ENCODE assay signal across 19 mouse cellular contexts in genomic region chr17:5198252-5198651, GRCm38 (mm10).
DNase-seq lines count a peak whose midpoint lies in the region; ATAC-seq lines count a peak whose summit lies in the region.
"Had no signal": no experiment of that assay in that cellular context is flagged by ENCODE, and none has a peak within 500 bp of the region (broad histone marks: within the 10 kb centered on the region; RNA-seq: fewer than 3 reads in every experiment).

No protein-coding gene starts in this region.

- WGBS in hindbrain, embryonic 13.5 days = 74% methylated on average over 6 of the region's 6 CpGs
- 74% methylated on average over 6 of the region's 6 CpGs for WGBS in hindbrain, embryonic 14.5 days
- 74% methylated on average over 6 of the region's 6 CpGs for WGBS in liver, embryonic 12.5 days (ENCODE audit: insufficient replicate concordance)
- WGBS in liver, embryonic 11.5 days = 73% methylated on average over 6 of the region's 6 CpGs
- 69% methylated on average over 6 of the region's 6 CpGs for WGBS in liver, embryonic 13.5 days (ENCODE audit: insufficient replicate concordance)
- 51% methylated on average over 6 of the region's 6 CpGs for WGBS in stomach, embryonic 15.5 days
- 78% methylated on average over 6 of the region's 6 CpGs for WGBS in midbrain, embryonic 14.5 days

- H3K27ac ChIP-seq in hindbrain, embryonic 13.5 days = peak overlapping the region; percentile 61
- H3K27ac ChIP-seq in hindbrain, embryonic 14.5 days = no peak overlapping the region
- peak overlapping the region; percentile 55 for H3K27ac ChIP-seq in liver, embryonic 12.5 days
- no peak overlapping the region for H3K27ac ChIP-seq in liver, embryonic 11.5 days (ENCODE audit: low read depth, low read length)
- H3K27ac ChIP-seq in liver, embryonic 13.5 days = 0 out of 2 replicates have a peak overlapping the region, but pooled peaks have one; percentile 39
- H3K27ac ChIP-seq in stomach, embryonic 15.5 days = peak overlapping the region; percentile 83
- H3K27ac ChIP-seq in midbrain, embryonic 14.5 days (replicated peaks; ENCODE audit: low read depth, low read length) = no peak overlapping the region
- H3K27ac ChIP-seq: limb, embryonic 12.5 days; midbrain, embryonic 12.5 days had no signal

- H3K4me2 ChIP-seq in hindbrain, embryonic 13.5 days = no peak overlapping the region
- no peak overlapping the region for H3K4me2 ChIP-seq in hindbrain, embryonic 14.5 days (replicated peaks)
- no peak overlapping the region for H3K4me2 ChIP-seq in liver, embryonic 12.5 days
- H3K4me2 ChIP-seq in liver, embryonic 11.5 days = no peak overlapping the region
- no peak overlapping the region for H3K4me2 ChIP-seq in liver, embryonic 13.5 days
- no peak overlapping the region for H3K4me2 ChIP-seq in stomach, embryonic 15.5 days
- no peak overlapping the region for H3K4me2 ChIP-seq in midbrain, embryonic 14.5 days (ENCODE audit: low read length)
- H3K4me2 ChIP-seq: limb, embryonic 12.5 days; midbrain, embryonic 12.5 days had no signal

- DNase-seq in hindbrain, embryonic 14.5 days (ENCODE audit: low spot score) = no peak
- DNase-seq in liver, embryonic 11.5 days (ENCODE audit: low spot score) = no peak
- no peak for DNase-seq in liver, embryonic 13.5 days
- no peak for DNase-seq in midbrain, embryonic 14.5 days
- DNase-seq: adrenal gland, postnatal 25 days; cerebellum, adult 2 months; gastrocnemius, postnatal 25 days; heart, postnatal 14 days; kidney, adult 18-20 months; kidney, postnatal 10 days; layer of hippocampus, adult 9-11 months; right cerebral cortex, postnatal 4 days; thymus, adult 18-20 months had no signal

- peaks cover 57% of the 10 kb centered on the region for H3K4me1 ChIP-seq in hindbrain, embryonic 13.5 days (replicated peaks)
- peaks cover 31% of the 10 kb centered on the region for H3K4me1 ChIP-seq in hindbrain, embryonic 14.5 days (replicated peaks; ENCODE audit: control insufficient read depth, insufficient read depth, low read length)
- H3K4me1 ChIP-seq in liver, embryonic 12.5 days = peaks cover 74% of the 10 kb centered on the region
- peaks cover 24% of the 10 kb centered on the region for H3K4me1 ChIP-seq in liver, embryonic 11.5 days (replicated peaks; ENCODE audit: control insufficient read depth, insufficient read depth, low read length)
- H3K4me1 ChIP-seq in liver, embryonic 13.5 days (replicated peaks) = peaks cover 59% of the 10 kb centered on the region
- peaks cover 31% of the 10 kb centered on the region for H3K4me1 ChIP-seq in stomach, embryonic 15.5 days
- H3K4me1 ChIP-seq in midbrain, embryonic 14.5 days (ENCODE audit: control insufficient read depth, insufficient read depth, low read length) = peaks cover 17% of the 10 kb centered on the region

- ATAC-seq in hindbrain, embryonic 13.5 days (ENCODE audit: low FRiP score) = no peak
- ATAC-seq in hindbrain, embryonic 14.5 days (ENCODE audit: low FRiP score) = no peak
- no peak for ATAC-seq in liver, embryonic 12.5 days
- no peak for ATAC-seq in liver, embryonic 11.5 days (replicated peaks; ENCODE audit: low FRiP score)
- no peak for ATAC-seq in liver, embryonic 13.5 days (ENCODE audit: low read depth)
- ATAC-seq in stomach, embryonic 15.5 days (ENCODE audit: insufficient read depth, low FRiP score, low read depth) = peak; percentile 37; the same call in 1 of the 2 replicates
- no peak for ATAC-seq in midbrain, embryonic 14.5 days (ENCODE audit: low FRiP score, low TSS enrichment)

- no peaks in the 10 kb centered on the region for H3K36me3 ChIP-seq in hindbrain, embryonic 13.5 days
- no peaks in the 10 kb centered on the region for H3K36me3 ChIP-seq in hindbrain, embryonic 14.5 days (replicated peaks; ENCODE audit: control insufficient read depth, insufficient read depth)
- H3K36me3 ChIP-seq in liver, embryonic 12.5 days = no peaks in the 10 kb centered on the region
- no peaks in the 10 kb centered on the region for H3K36me3 ChIP-seq in liver, embryonic 11.5 days (ENCODE audit: control insufficient read depth, insufficient read depth, low read length)
- H3K36me3 ChIP-seq in liver, embryonic 13.5 days = no peaks in the 10 kb centered on the region
- no peaks in the 10 kb centered on the region for H3K36me3 ChIP-seq in stomach, embryonic 15.5 days
- H3K36me3 ChIP-seq in midbrain, embryonic 14.5 days (ENCODE audit: control insufficient read depth, insufficient read depth, low read length) = no peaks in the 10 kb centered on the region
- H3K36me3 ChIP-seq: limb, embryonic 12.5 days; midbrain, embryonic 12.5 days had no signal

- no peak overlapping the region for H3K9ac ChIP-seq in hindbrain, embryonic 13.5 days
- H3K9ac ChIP-seq in hindbrain, embryonic 14.5 days = no peak overlapping the region
- no peak overlapping the region for H3K9ac ChIP-seq in liver, embryonic 12.5 days
- no peak overlapping the region for H3K9ac ChIP-seq in liver, embryonic 11.5 days (ENCODE audit: low read depth, low read length)
- H3K9ac ChIP-seq in liver, embryonic 13.5 days = no peak overlapping the region
- H3K9ac ChIP-seq in stomach, embryonic 15.5 days = no peak overlapping the region
- no peak overlapping the region for H3K9ac ChIP-seq in midbrain, embryonic 14.5 days (replicated peaks; ENCODE audit: low read length)
- H3K9ac ChIP-seq: limb, embryonic 12.5 days; midbrain, embryonic 12.5 days had no signal

- no peaks in the 10 kb centered on the region for H3K9me3 ChIP-seq in hindbrain, embryonic 13.5 days
- no peaks in the 10 kb centered on the region for H3K9me3 ChIP-seq in hindbrain, embryonic 14.5 days (ENCODE audit: control insufficient read depth, low read length)
- no peaks in the 10 kb centered on the region for H3K9me3 ChIP-seq in liver, embryonic 12.5 days (replicated peaks)
- H3K9me3 ChIP-seq in liver, embryonic 11.5 days (ENCODE audit: control insufficient read depth, low read length) = no peaks in the 10 kb centered on the region
- H3K9me3 ChIP-seq in liver, embryonic 13.5 days (replicated peaks) = no peaks in the 10 kb centered on the region
- no peaks in the 10 kb centered on the region for H3K9me3 ChIP-seq in stomach, embryonic 15.5 days
- no peaks in the 10 kb centered on the region for H3K9me3 ChIP-seq in midbrain, embryonic 14.5 days (ENCODE audit: control insufficient read depth, low read length)
- H3K9me3 ChIP-seq: limb, embryonic 12.5 days; midbrain, embryonic 12.5 days had no signal

- H3K27me3 ChIP-seq in hindbrain, embryonic 13.5 days = no peaks in the 10 kb centered on the region
- H3K27me3 ChIP-seq in hindbrain, embryonic 14.5 days (ENCODE audit: control insufficient read depth, insufficient read depth, low read length) = no peaks in the 10 kb centered on the region
- no peaks in the 10 kb centered on the region for H3K27me3 ChIP-seq in liver, embryonic 12.5 days (replicated peaks)
- H3K27me3 ChIP-seq in liver, embryonic 11.5 days (replicated peaks; ENCODE audit: control insufficient read depth, insufficient read depth, low read length) = no peaks in the 10 kb centered on the region
- H3K27me3 ChIP-seq in liver, embryonic 13.5 days = no peaks in the 10 kb centered on the region
- no peaks in the 10 kb centered on the region for H3K27me3 ChIP-seq in stomach, embryonic 15.5 days (replicated peaks)
- no peaks in the 10 kb centered on the region for H3K27me3 ChIP-seq in midbrain, embryonic 14.5 days (ENCODE audit: control insufficient read depth, insufficient read depth, low read length)
- H3K27me3 ChIP-seq: limb, embryonic 12.5 days; midbrain, embryonic 12.5 days had no signal

- no peak overlapping the region for H3K4me3 ChIP-seq in hindbrain, embryonic 13.5 days
- no peak overlapping the region for H3K4me3 ChIP-seq in hindbrain, embryonic 14.5 days (replicated peaks; ENCODE audit: low read length)
- H3K4me3 ChIP-seq in liver, embryonic 12.5 days = no peak overlapping the region
- H3K4me3 ChIP-seq in liver, embryonic 11.5 days (ENCODE audit: low read depth, low read length) = no peak overlapping the region
- no peak overlapping the region for H3K4me3 ChIP-seq in liver, embryonic 13.5 days (replicated peaks)
- H3K4me3 ChIP-seq in stomach, embryonic 15.5 days (replicated peaks) = no peak overlapping the region
- no peak overlapping the region for H3K4me3 ChIP-seq in midbrain, embryonic 14.5 days (replicated peaks; ENCODE audit: low read depth, low read length)
- H3K4me3 ChIP-seq: erythroblast, embryonic 14.5 days; limb, embryonic 12.5 days; midbrain, embryonic 12.5 days had no signal

Comparison
In these comparisons a context has a peak if more than half of its experiments do, and no peak if none do; other contexts are left out.
1. H3K27ac ChIP-seq: peak in hindbrain, embryonic 13.5 days (single experiment), liver, embryonic 12.5 days (single experiment), liver, embryonic 13.5 days (single experiment) and stomach, embryonic 15.5 days (single experiment); none in hindbrain, embryonic 14.5 days (single experiment), liver, embryonic 11.5 days (single experiment) and midbrain, embryonic 14.5 days (single experiment).